Mouse (Mus musculus): ENCODE data around the gene Cep89. TPM values are rescaled to one million over a fixed set of nuclear protein-coding genes. Genes with fewer than 3 reads are reported as not detected.

The Cep89 gene
- polyA plus RNA-seq (2014; fragmentation: Illumina TruSeq; extraction: RNeasy Lipid Tissue Mini Kit (QIAGEN cat#74804); ENCODE audit: low read depth, low replicate concordance), result 110 TPM

DNA sequence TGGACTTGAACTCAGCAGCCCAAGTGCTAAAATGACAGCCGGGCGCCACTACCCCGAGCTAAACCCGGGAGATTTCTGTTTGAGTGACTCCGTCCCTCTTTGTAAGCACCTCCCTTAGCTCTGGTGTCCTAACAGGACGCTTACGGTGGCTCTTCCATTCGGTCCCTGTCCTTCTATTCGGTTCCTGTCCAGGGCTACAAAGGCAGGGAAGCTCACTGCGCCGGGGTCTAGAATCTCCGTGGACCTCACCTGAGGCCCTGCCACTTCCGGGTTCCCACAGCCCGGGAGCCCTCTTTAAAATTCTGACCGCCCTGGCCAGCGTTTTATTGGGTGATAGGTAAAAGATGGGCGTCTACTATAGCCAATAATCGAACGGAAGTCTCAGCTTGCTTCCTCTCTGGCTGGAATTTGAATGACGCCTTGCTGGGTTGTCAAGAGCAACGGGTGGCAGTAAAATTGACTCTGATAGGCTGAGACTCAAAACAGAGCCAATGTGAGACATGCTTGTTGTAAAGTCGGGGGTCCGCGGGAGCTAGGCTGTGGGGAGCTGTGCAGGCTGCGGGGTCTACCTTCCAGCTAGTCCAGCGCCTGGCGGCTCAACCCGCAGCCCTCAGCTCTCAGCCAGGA, at the start of gene Cep89, which contains the start of gene Faap24:
Cep89 (plus strand) TSS at position 494 of the 627 bp plus-strand sequence.
Faap24 (minus strand) TSS at position 295 of the 627 bp plus-strand sequence.

DNA sequence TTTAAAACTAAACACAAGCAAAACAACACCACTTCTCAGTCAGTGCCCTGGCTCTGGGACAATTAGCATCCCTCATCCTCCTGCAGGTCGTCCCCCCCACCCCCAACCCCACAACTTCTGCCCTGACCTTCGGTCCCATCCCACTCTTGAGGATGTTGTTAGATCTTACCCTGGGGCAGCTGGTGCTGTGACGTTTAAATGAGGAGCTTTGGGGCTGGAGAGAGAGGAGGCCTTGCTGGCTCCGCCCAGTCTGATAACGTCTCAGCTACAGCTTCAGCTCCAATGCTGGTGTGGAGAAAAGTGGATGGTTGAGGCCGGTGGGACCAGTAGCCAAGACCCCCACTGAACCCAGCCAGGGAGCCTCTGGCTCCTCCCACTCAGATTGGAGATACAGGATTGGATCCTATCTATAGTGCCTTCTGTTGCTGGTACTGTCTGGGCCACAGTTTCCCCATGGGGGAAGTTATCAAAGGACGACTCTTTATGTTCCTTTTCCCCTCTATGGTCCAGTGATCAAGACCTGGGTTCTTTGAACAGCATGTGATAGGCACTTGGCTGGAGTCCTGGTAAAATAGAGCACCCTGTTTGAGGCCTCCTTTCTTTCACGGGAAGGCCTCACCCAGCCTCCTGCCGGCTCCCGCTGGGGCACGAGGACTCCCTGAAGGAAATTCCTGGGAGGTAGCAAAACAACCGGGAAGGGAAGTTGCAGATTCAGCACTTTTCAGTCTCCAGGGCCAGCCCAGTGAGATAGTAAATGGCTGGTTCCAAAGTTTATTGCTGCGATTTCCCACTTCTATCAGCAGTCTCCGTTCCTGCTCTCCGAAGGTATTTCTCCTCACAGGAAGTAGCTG, 51.4 kb downstream of the Cep89 start, which contains the start of gene Slc7a9:
Slc7a9 (plus strand) TSS at position 801 of the 851 bp plus-strand sequence.

Other genes with a start within 250 kb of the Cep89 start
- gene Slc7a10, start 210.7 kb upstream of the Cep89 start, polyA plus RNA-seq (2014; fragmentation: Illumina TruSeq; extraction: RNeasy Lipid Tissue Mini Kit (QIAGEN cat#74804); ENCODE audit: low read depth, low replicate concordance), result not detected
- gene Lrp3, start 181.5 kb upstream of the Cep89 start, polyA plus RNA-seq (2014; fragmentation: Illumina TruSeq; extraction: RNeasy Lipid Tissue Mini Kit (QIAGEN cat#74804); ENCODE audit: low read depth, low replicate concordance), result not detected
- gene Gpatch1, start 78.6 kb upstream of the Cep89 start, polyA plus RNA-seq (2014; fragmentation: Illumina TruSeq; extraction: RNeasy Lipid Tissue Mini Kit (QIAGEN cat#74804); ENCODE audit: low read depth, low replicate concordance), result 4.2 TPM
- 8.6 TPM for gene Rhpn2, start 62.9 kb upstream of the Cep89 start, polyA plus RNA-seq (2014; fragmentation: Illumina TruSeq; extraction: RNeasy Lipid Tissue Mini Kit (QIAGEN cat#74804); ENCODE audit: low read depth, low replicate concordance)
- gene Faap24, start 199 bp upstream of the Cep89 start, polyA plus RNA-seq (2014; fragmentation: Illumina TruSeq; extraction: RNeasy Lipid Tissue Mini Kit (QIAGEN cat#74804); ENCODE audit: low read depth, low replicate concordance), result 3.7 TPM
- gene Slc7a9, start 51.8 kb downstream of the Cep89 start, polyA plus RNA-seq (2014; fragmentation: Illumina TruSeq; extraction: RNeasy Lipid Tissue Mini Kit (QIAGEN cat#74804); ENCODE audit: low read depth, low replicate concordance), result not detected
- 83.7 TPM for gene Tdrd12, start 140.7 kb downstream of the Cep89 start, polyA plus RNA-seq (2014; fragmentation: Illumina TruSeq; extraction: RNeasy Lipid Tissue Mini Kit (QIAGEN cat#74804); ENCODE audit: low read depth, low replicate concordance)
- gene Nudt19, start 159.3 kb downstream of the Cep89 start, polyA plus RNA-seq (2014; fragmentation: Illumina TruSeq; extraction: RNeasy Lipid Tissue Mini Kit (QIAGEN cat#74804); ENCODE audit: low read depth, low replicate concordance), result 38.2 TPM
- 0.13 TPM for gene Rgs9bp, start 188.5 kb downstream of the Cep89 start, polyA plus RNA-seq (2014; fragmentation: Illumina TruSeq; extraction: RNeasy Lipid Tissue Mini Kit (QIAGEN cat#74804); ENCODE audit: low read depth, low replicate concordance)
- 11.5 TPM for gene Ankrd27, start 189.2 kb downstream of the Cep89 start, polyA plus RNA-seq (2014; fragmentation: Illumina TruSeq; extraction: RNeasy Lipid Tissue Mini Kit (QIAGEN cat#74804); ENCODE audit: low read depth, low replicate concordance)

All from testis, adult 10 weeks (tissue).